Mouse (Mus musculus): ENCODE data around the gene Hoxa4.

GRCm38 (mm10) chr6:52226569-52227257 is 35.2 kb upstream of the Hoxa4 start:
- TF ChIP-seq CTCF (IDR thresholded peaks at IDR 0.05; ENCODE audit: extremely low read depth, insufficient read length, insufficient replicate concordance, low read depth, low read length) (no peak), POLR2A (IDR thresholded peaks at IDR 0.05; ENCODE audit: low read depth, low read length) (no peak)

Measured in small intestine, adult 2 months (tissue).